Mouse (Mus musculus) stomach, embryonic 14.5 days (tissue): ENCODE measurements around the gene C77080. TPM values are rescaled to one million over a fixed set of nuclear protein-coding genes. Genes with fewer than 3 reads are reported as not detected.

Experiments
- ATAC-seq: fragments of 200-750 bp; cut with Nextera tagmentation; 2 replicates; pipeline ENCODE4 v1.8.0; 2017; ENCODE audit warnings: low read depth, moderate TSS enrichment; ENCODE audit not compliant: insufficient number of reproducible peaks, insufficient read depth, low FRiP score
- H3K27ac ChIP-seq: fragments of 300-500 bp; sonication (generic); 2 replicates; pipeline ENCODE4 v1.5.1; 2014; ENCODE audit warnings: mild to moderate bottlenecking, low read length, moderate library complexity, mixed read lengths
- H3K27me3 ChIP-seq: fragments of 300-500 bp; sonication (generic); 2 replicates; pipeline ENCODE4 v1.6.1; 2014; ENCODE audit warnings: low read length, control low read depth, mixed read lengths; ENCODE audit not compliant: control insufficient read depth, insufficient read depth
- H3K36me3 ChIP-seq: fragments of 300-500 bp; sonication (generic); 2 replicates; pipeline ENCODE4 v1.6.1; 2014; ENCODE audit warnings: mild to moderate bottlenecking, control low read depth, low read length, moderate library complexity, mixed read lengths; ENCODE audit not compliant: control insufficient read depth, insufficient read depth
- H3K4me1 ChIP-seq: fragments of 300-500 bp; sonication (generic); 2 replicates; pipeline ENCODE4 v1.6.1; 2014; ENCODE audit warnings: low read length, control low read depth, mixed read lengths; ENCODE audit not compliant: control insufficient read depth, insufficient read depth
- H3K4me2 ChIP-seq: fragments of 300-500 bp; sonication (generic); replicated peaks from 2 replicates; pipeline ENCODE4 v1.6.1; 2014; ENCODE audit warnings: low read depth, low read length, control low read depth
- H3K4me3 ChIP-seq: fragments of 300-500 bp; sonication (generic); 2 replicates; pipeline ENCODE4 v1.5.1; 2014; ENCODE audit warnings: low read depth, low read length, control low read depth
- H3K9ac ChIP-seq: fragments of 300-500 bp; sonication (generic); replicated peaks from 2 replicates; pipeline ENCODE4 v1.6.1; 2014; ENCODE audit warnings: low read depth, mild to moderate bottlenecking, control low read depth, low read length, moderate library complexity, mixed read lengths
- H3K9me3 ChIP-seq: fragments of 300-500 bp; sonication (generic); 2 replicates; pipeline ENCODE4 v1.6.1; 2016; ENCODE audit warnings: low read depth, low read length, control low read depth; ENCODE audit not compliant: control insufficient read depth
- WGBS: fragments of 180-500 bp; shearing (Covaris S2); extraction: QIAGEN DNeasy Blood & Tissue Kit; methylation state at CpG from one replicate; pipeline ENCODE4 v1.1.7; 2014; 5-methylcytosine and 5-hydroxymethylcytosine counted together
- polyA plus RNA-seq: library from polyadenylated mRNA; unstranded; fragments of >200 nt; fragmentation: Nextera tagmentation; extraction: Ambion mirVana; gene quantifications from 2 replicates; pipeline ENCODE4 v1.2.1, GENCODE M21; 2014

C77080 gene
- polyA plus RNA-seq = 6.8 and 8.0 TPM in 2 replicates

DNA sequence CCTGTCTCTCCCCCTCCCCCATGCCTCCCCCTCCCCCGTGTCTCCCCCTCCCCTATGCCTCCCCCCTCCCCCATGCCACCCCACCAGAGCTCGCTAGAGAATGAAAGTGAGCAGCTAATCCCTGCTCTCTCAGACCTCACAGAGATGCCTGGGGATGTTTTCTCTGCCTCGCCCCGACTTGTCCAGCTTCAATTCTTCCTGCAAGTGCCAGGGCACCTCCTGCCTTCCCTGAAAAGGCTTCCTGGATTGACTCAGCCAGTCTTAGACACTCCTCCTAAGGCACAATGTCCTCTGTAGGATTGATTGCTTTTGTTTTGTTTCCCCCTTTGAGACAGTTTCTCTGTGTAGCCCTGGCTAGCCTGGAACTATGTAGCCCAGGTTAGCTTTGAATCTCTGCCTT, at the start of gene C77080:
Gene C77080 (minus strand): TSS at position 209 of the 400 bp plus-strand sequence.
- Histone ChIP-seq H3K4me2 (no peak within 1 kb of the TSS), H3K27ac (no peak within 1 kb of the TSS), H3K9ac (no peak within 1 kb of the TSS), H3K36me3 (no peaks in the 10 kb centered on the region), H3K4me1 (peaks cover 20% of the 10 kb centered on the region), H3K4me3 (no peak within 1 kb of the TSS), H3K9me3 (no peaks in the 10 kb centered on the region), H3K27me3 (no peaks in the 10 kb centered on the region)
- ATAC-seq = no peak
- 11% methylated on average over 3 of the region's 4 CpGs for WGBS

- no peaks in the 10 kb centered on the region for H3K9me3 ChIP-seq
- H3K36me3 ChIP-seq = peaks cover 51% of the 10 kb centered on the region
- H3K9ac ChIP-seq = no peak overlapping the region
- H3K4me3 ChIP-seq = no peak overlapping the region
- H3K4me1 ChIP-seq = no peaks in the 10 kb centered on the region
- WGBS = 90% methylated on average over 1 of the region's 1 CpGs
- no peaks in the 10 kb centered on the region for H3K27me3 ChIP-seq
- no peak overlapping the region for H3K4me2 ChIP-seq
- ATAC-seq = no peak
- no peak overlapping the region for H3K27ac ChIP-seq
These were observed 46.7 kb upstream of the C77080 start for GRCm38 (mm10) chr4:129307936-129308335.

- Histone ChIP-seq H3K9ac (no peak overlapping the region), H3K27ac (no peak overlapping the region), H3K9me3 (no peaks in the 10 kb centered on the region), H3K27me3 (no peaks in the 10 kb centered on the region), H3K4me2 (no peak overlapping the region), H3K4me1 (no peaks in the 10 kb centered on the region), H3K4me3 (no peak overlapping the region), H3K36me3 (peaks cover 24% of the 10 kb centered on the region)
- WGBS = 30% methylated on average over 1 of the region's 1 CpGs
- 0 out of 2 replicates have a peak, but pooled peaks have one; percentile 10 for ATAC-seq
These were observed 43.1 kb upstream of the C77080 start for GRCm38 (mm10) chr4:129304306-129304705.

DNA sequence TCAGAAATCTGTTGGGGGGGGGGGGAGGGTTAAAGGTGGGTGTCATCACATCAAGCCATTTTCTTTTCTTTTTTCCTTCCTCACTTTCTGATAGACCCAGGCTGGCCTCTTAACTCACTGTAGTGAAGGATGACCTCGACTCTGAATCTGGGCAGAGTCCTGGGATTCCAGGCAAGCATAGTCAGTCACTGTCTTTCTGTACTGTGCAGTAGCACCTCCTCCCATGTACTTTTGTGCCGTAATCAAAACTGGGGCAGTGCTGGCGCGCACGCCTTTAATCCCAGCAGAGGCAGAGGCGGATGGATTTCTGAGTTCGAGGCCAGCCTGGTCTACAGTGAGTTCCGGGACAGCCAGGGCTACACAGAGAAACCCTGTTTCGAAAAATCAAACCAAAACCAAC, 42.6 kb upstream of the C77080 start:
- H3K27me3 ChIP-seq = no peaks in the 10 kb centered on the region
- H3K9ac ChIP-seq = no peak overlapping the region
- no peak overlapping the region for H3K4me3 ChIP-seq
- peaks cover 19% of the 10 kb centered on the region for H3K36me3 ChIP-seq
- H3K4me2 ChIP-seq = no peak overlapping the region
- no peaks in the 10 kb centered on the region for H3K9me3 ChIP-seq
- WGBS = 82% methylated on average over 9 of the region's 9 CpGs
- no peak for ATAC-seq
- no peak overlapping the region for H3K27ac ChIP-seq
- peaks cover under 1% of the 10 kb centered on the region; the same call in 1 of the 2 replicates for H3K4me1 ChIP-seq

- Histone ChIP-seq H3K9ac (no peak overlapping the region), H3K4me3 (no peak overlapping the region), H3K9me3 (no peaks in the 10 kb centered on the region), H3K36me3 (peaks cover 15% of the 10 kb centered on the region), H3K27ac (no peak overlapping the region), H3K27me3 (no peaks in the 10 kb centered on the region), H3K4me2 (no peak overlapping the region), H3K4me1 (peaks cover 5% of the 10 kb centered on the region)
- ATAC-seq = no peak
- WGBS = 75% methylated on average over 5 of the region's 5 CpGs
These were observed 42.2 kb upstream of the C77080 start for GRCm38 (mm10) chr4:129303401-129303800.

DNA sequence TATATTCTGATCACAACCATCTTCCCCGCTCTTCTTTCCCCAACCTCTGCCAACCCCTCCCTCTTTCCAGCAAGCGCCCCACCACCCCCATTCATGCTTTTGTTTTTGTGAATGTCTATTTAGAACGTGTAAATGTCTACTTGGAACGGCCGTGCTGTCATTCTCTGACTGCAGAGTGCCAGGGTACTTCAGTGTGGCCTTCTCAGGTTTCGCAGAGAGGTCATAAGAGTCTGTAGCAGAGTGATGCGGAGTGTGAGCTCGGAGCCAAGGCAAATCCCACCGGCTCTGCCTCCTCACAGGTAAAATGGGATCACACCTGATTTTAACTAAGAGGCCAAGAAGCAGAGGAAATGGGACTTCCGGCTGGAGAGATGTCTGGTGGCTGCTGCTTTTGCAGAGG, 37.9 kb upstream of the C77080 start:
- H3K36me3 ChIP-seq = no peaks in the 10 kb centered on the region
- no peak for ATAC-seq
- 42% methylated on average over 10 of the region's 10 CpGs for WGBS
- H3K4me2 ChIP-seq = no peak overlapping the region
- H3K27ac ChIP-seq = no peak overlapping the region
- no peak overlapping the region for H3K4me3 ChIP-seq
- no peaks in the 10 kb centered on the region for H3K27me3 ChIP-seq
- H3K9ac ChIP-seq = no peak overlapping the region
- peaks cover 12% of the 10 kb centered on the region for H3K4me1 ChIP-seq
- H3K9me3 ChIP-seq = no peaks in the 10 kb centered on the region

- no peak overlapping the region for H3K9ac ChIP-seq
- WGBS = 60% methylated on average over 4 of the region's 4 CpGs
- no peaks in the 10 kb centered on the region for H3K36me3 ChIP-seq
- H3K4me3 ChIP-seq = no peak overlapping the region
- H3K27me3 ChIP-seq = no peaks in the 10 kb centered on the region
- peak overlapping the region; percentile 79 for H3K27ac ChIP-seq
- H3K4me2 ChIP-seq = no peak overlapping the region
- peaks cover 12% of the 10 kb centered on the region for H3K4me1 ChIP-seq
- H3K9me3 ChIP-seq = no peaks in the 10 kb centered on the region
- peak; percentile 50; the same call in 1 of the 2 replicates for ATAC-seq
These were observed 36.5 kb upstream of the C77080 start for GRCm38 (mm10) chr4:129297724-129298123.

GRCm38 (mm10) chr4:129296066-129296465, 34.9 kb upstream of the C77080 start:
- Histone ChIP-seq H3K27me3 (no peaks in the 10 kb centered on the region), H3K36me3 (no peaks in the 10 kb centered on the region), H3K4me1 (peaks cover 12% of the 10 kb centered on the region), H3K9me3 (no peaks in the 10 kb centered on the region), H3K4me3 (no peak overlapping the region), H3K27ac (no peak overlapping the region), H3K9ac (no peak overlapping the region), H3K4me2 (no peak overlapping the region)
- WGBS = 70% methylated on average over 7 of the region's 7 CpGs
- no peak for ATAC-seq

DNA sequence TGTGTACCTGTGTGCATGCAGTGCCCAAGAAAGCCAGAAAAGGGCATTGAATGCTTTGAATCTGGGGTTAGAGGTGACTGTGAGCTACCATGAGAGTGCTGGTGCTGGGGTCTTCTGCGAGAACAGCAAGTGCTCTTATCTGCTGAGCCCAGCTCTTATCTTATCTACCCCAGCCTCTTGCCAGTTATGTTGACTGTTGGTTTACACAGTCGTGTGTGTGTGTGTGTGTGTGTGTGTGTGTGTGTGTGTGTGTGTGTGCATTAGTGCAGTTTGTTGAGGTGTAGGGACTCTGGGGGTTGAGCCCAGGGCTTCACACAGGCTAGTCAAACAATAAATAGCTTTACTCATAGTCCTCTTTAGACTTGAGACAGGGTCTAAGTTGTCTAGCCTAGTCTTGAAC, 34.0 kb upstream of the C77080 start:
- no peak overlapping the region for H3K4me2 ChIP-seq
- no peak overlapping the region for H3K4me3 ChIP-seq
- H3K27me3 ChIP-seq = no peaks in the 10 kb centered on the region
- no peak overlapping the region for H3K9ac ChIP-seq
- H3K27ac ChIP-seq = no peak overlapping the region
- ATAC-seq = no peak
- H3K36me3 ChIP-seq = no peaks in the 10 kb centered on the region
- H3K9me3 ChIP-seq = no peaks in the 10 kb centered on the region
- WGBS = 29% methylated on average over 2 of the region's 2 CpGs
- H3K4me1 ChIP-seq = peaks cover 12% of the 10 kb centered on the region
